Mouse (Mus musculus) cortical plate, adult 2 months (tissue): ENCODE results near the gene Dupd1. TPM values are rescaled to one million over a fixed set of nuclear protein-coding genes. Genes with fewer than 3 reads are reported as not detected.

Experiments
- H3K27ac ChIP-seq: fragments of 200-500 bp; 2 replicates; pipeline ENCODE4 v1.5.1; 2012; ENCODE audit warnings: low read length, control low read depth, inconsistent platforms; ENCODE audit not compliant: insufficient read depth
- H3K4me1 ChIP-seq: fragments of 200-500 bp; 2 replicates; pipeline ENCODE4 v1.6.1; 2011; ENCODE audit warnings: low read length; ENCODE audit not compliant: control insufficient read depth, insufficient read depth
- H3K4me3 ChIP-seq: fragments of 200-500 bp; 2 replicates; pipeline ENCODE4 v1.5.1; 2011; ENCODE audit warnings: mild to moderate bottlenecking, low read length, control low read depth; ENCODE audit not compliant: insufficient read depth
- CTCF ChIP-seq: fragments of 200-500 bp; IDR thresholded peaks from 2 replicates; pipeline ENCODE4 v1.5.1; 2011; ENCODE audit warnings: mild to moderate bottlenecking, control low read depth, low read length; ENCODE audit not compliant: insufficient read depth; ENCODE audit errors: extremely low read depth
- POLR2A ChIP-seq: fragments of 200-500 bp; IDR thresholded peaks from 2 replicates; pipeline ENCODE4 v1.6.1; 2011; ENCODE audit warnings: mild to moderate bottlenecking, low read length, control low read depth; ENCODE audit not compliant: insufficient read depth; ENCODE audit errors: extremely low read depth
- polyA plus RNA-seq: library from polyadenylated mRNA; depleted of rRNA; stranded (reverse); fragments of >200 nt; gene quantifications from 2 replicates; pipeline ENCODE4 v1.2.3, GENCODE M21; 2012; rRNA removed

Dupd1 gene
- polyA plus RNA-seq, 1 experiment: 0.08 TPM

DNA sequence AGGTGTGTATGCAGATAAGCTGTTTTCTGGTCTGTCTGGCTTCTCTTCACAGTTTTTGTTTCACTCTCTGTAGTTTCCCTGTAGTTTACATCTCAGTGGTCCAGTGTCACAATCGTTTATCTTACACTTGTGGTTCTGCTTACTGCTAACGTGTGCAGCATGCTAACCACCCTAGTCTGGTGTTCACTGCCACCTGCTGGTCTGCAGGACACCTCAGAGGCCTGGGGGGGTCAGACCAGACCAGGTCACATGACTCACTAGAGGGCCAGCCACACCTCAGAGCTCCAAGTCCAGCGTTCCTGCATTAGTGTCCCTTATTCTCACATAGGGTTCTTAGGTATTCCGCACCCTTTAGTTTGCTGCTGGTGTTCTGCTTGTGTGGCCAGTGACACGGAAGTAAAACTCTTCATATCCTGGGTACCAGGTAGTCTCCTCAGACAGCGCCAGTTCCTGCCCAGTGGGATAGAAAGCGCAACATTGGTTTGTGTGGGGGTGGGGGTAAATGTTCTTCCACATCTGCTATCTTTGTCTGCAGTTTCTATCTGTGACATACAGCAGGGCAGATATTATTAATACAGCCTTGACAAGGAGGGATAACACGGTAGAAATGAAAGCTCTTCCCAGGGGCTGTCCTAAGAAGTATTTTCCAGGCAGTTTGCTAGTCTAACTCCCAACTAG, 51.8 kb downstream of the Dupd1 start:
- TF ChIP-seq CTCF (0 out of 2 replicates have a peak, but pooled peaks have one; percentile 20), POLR2A (no peak)
- Histone ChIP-seq H3K4me1 (peaks cover 4% of the 10 kb centered on the region), H3K4me3 (no peak overlapping the region), H3K27ac (no peak overlapping the region)

DNA sequence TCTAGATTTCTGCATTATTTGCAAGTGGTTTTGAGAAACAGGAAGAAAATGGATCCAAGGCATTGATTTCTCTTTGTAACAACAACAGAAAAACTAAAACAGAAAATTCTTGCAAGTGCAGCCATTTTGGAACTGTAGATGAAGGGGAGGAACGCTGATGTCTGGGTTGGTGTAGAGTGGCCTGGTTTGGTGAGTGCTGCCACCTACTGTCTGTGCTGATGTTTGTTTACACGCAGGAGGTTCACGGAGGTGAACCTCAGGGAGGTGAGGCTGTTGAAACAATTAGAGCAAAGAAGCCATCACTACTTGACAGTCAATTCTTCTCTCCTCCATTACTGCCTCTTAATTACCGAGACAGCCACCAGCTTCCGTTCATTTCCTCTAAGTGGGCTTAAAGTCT, 54.7 kb downstream of the Dupd1 start:
- Histone ChIP-seq H3K4me3 (no peak overlapping the region), H3K27ac (no peak overlapping the region)
- TF ChIP-seq CTCF (peak; percentile 83), POLR2A (no peak)

DNA sequence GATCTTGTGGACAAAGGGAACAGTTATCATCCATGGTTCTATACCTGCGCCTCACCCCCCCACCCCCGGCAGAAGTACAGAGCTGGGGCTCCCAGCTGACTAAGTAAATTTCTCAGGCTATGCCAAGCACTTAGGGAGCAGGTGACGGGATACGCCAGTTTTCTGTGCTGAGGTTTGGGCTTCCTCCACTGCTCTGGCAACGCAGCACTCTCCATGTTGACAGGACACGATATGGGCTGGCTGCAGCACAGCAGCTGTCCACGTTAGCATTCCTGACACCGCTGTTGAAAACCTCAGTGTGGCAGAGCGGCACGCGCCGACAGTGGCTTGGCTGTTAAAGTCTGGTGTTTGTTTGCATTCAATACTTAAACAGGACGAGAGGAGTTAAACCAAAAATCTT, 55.2 kb downstream of the Dupd1 start:
- H3K4me1 ChIP-seq: peaks cover 9% of the 10 kb centered on the region
- H3K27ac ChIP-seq: no peak overlapping the region
- no peak overlapping the region for H3K4me3 ChIP-seq
- no peak for TF ChIP-seq CTCF

More for the DNA sequence above, 54.7 kb downstream of the Dupd1 start:
- H3K4me1 ChIP-seq: peaks cover 7% of the 10 kb centered on the region

DNA sequence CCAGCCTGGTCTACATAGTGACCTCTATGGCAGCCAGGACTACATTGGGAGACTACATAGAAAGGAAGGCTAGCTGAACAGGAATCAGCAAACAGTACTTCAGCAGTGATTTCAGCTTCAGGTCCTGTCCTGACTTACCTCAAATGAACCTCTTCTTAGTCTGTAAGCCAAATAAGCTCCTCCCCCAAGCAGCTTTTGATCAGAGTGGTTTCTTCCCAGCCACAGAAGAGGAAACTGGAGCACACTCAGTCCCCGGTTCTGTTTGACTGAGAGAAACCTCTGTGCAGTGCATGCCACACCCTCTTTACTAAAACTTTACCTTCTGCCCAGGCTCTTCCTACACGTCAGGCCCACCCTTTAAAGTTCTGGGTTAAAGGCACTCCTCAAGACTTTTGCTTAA, 60.6 kb downstream of the Dupd1 start:
- TF ChIP-seq CTCF (no peak), POLR2A (no peak)
- no peak overlapping the region for H3K27ac ChIP-seq
- H3K4me3 ChIP-seq: no peak overlapping the region
- peaks cover 6% of the 10 kb centered on the region for H3K4me1 ChIP-seq

DNA sequence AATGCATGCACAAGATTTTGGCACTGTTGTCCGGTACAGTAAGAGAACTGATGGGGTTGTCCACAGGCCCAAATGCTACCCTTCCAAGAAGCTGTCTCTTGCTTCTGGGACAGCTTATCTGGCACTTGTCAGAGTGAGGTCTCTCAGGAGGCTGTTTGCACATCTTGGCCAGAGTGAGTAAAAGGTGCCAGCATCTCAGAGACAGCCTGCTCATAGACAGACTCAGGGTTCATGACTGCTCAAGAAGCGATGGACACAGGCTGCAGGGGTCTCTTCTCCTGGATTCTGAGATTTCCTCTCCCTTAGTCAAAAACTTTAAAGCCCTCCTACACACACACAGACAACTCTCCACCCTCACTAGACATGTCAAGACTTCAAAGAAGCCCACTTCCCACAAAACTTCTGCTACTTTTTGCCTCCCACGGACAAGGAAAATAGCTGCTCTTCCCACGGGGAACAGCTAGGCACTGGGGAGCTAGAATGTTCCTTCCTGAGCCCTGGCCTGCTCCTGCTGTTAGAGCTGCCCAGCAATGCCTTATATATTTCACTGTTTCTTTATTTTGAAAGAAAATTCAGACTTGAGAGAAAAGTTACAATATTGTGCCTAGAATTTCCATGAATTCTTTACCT, 73.5 kb downstream of the Dupd1 start:
- no peak for TF ChIP-seq CTCF
- Histone ChIP-seq H3K4me1 (peaks cover 10% of the 10 kb centered on the region), H3K27ac (0 out of 2 replicates have a peak overlapping the region, but pooled peaks have one; percentile 55), H3K4me3 (no peak overlapping the region)

DNA sequence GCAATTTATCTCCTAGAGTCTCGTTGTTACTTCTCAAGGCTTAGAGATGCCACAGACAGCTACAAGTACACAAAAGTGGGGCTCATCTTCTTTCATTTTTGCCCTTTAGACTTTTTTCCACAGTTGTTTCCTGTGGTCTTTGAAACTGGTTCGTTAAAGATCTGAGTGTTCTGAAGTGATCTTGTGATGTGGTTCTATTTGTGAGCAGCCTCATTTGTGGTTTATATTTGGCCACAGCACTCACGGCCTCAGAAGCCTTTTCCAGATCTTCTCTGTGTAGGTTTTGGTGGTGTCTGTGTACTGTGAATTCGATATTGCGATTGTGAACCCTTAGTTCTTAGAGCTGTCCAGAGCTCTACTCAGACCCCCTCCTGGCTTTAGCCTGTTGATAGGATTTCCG, 77.8 kb downstream of the Dupd1 start:
- TF ChIP-seq POLR2A: no peak
- H3K4me3 ChIP-seq: no peak overlapping the region
- peaks cover 14% of the 10 kb centered on the region for H3K4me1 ChIP-seq
- 0 out of 2 replicates have a peak overlapping the region, but pooled peaks have one; percentile 24 for H3K27ac ChIP-seq

DNA sequence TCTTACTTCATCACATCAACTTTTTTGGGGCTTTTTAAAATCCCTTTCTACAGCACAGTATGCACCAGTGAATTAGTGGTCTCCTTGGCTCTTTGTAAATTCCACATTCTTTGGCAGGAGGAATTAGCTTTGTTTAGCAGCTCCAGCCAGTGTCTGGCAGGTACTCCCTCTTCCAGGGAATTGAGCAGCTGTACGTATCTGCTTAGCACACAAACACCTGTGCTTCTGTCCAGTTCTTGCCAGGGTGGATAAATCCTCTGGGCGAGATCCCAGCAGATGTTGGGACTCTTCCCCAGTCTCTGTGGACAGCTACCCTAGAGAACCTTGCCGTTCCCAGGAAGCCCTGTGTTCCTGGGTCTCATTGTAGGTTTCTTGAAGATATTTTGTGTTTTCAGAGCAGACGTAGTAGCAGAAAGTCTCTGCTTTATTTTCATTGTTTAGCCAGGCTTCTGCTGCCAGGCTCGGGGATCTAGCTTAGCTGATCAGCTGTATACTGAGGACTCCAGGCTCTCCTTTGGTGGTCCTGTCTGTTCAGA, 82.6 kb downstream of the Dupd1 start:
- TF ChIP-seq POLR2A (no peak), CTCF (no peak)
- no peak overlapping the region for H3K27ac ChIP-seq
- peaks cover 7% of the 10 kb centered on the region for H3K4me1 ChIP-seq
- H3K4me3 ChIP-seq: no peak overlapping the region

Other genes with a start within 250 kb of the Dupd1 start
- gene Kat6b, start 233.1 kb downstream of the Dupd1 start, polyA plus RNA-seq: 26.2 and 26.3 TPM in 2 replicates
- gene Samd8, start 36.0 kb upstream of the Dupd1 start, polyA plus RNA-seq: 32.8 and 36.1 TPM in 2 replicates
- 1.5 and 1.9 TPM in 2 replicates for gene Dusp13, start 36.6 kb upstream of the Dupd1 start, polyA plus RNA-seq
- 179 and 183 TPM in 2 replicates for gene Vdac2, start 110.7 kb upstream of the Dupd1 start, polyA plus RNA-seq
- gene Comtd1, start 134.4 kb upstream of the Dupd1 start, polyA plus RNA-seq: 30.2 and 31.6 TPM in 2 replicates